Mouse (Mus musculus) neural tube, embryonic 11.5 days (tissue): ENCODE measurements around the gene Fdps. TPM values are rescaled to one million over a fixed set of nuclear protein-coding genes. Genes with fewer than 3 reads are reported as not detected.
A peak's percentile ranks its signal among the peaks of the same experiment; 100 is the strongest.

Experiments
- ATAC-seq: fragments of 200-750 bp; cut with Nextera tagmentation; 2 replicates; pipeline ENCODE4 v1.8.0; 2017; ENCODE audit warnings: moderate number of reproducible peaks, mild to moderate bottlenecking, moderate TSS enrichment, moderate library complexity; ENCODE audit not compliant: insufficient read depth, low FRiP score, low TSS enrichment
- DNase-seq: peaks from one replicate; pipeline ENCODE4 v3.0.0-alpha.2; 2015; ENCODE audit warnings: low spot score
- H3K27ac ChIP-seq: fragments of 300-500 bp; sonication (generic); 2 replicates; pipeline ENCODE4 v1.5.1; 2014; ENCODE audit warnings: low read depth, mild to moderate bottlenecking, low read length
- H3K27me3 ChIP-seq: fragments of 300-500 bp; sonication (generic); 2 replicates; pipeline ENCODE4 v1.6.1; 2014; ENCODE audit warnings: mild to moderate bottlenecking, low read length, mixed read lengths; ENCODE audit not compliant: control insufficient read depth, insufficient read depth
- H3K36me3 ChIP-seq: fragments of 300-500 bp; sonication (generic); 2 replicates; pipeline ENCODE4 v1.6.1; 2014; ENCODE audit warnings: mild to moderate bottlenecking, low read length, moderate library complexity, mixed read lengths; ENCODE audit not compliant: control insufficient read depth, insufficient read depth
- H3K4me1 ChIP-seq: fragments of 300-500 bp; sonication (generic); 2 replicates; pipeline ENCODE4 v1.6.1; 2014; ENCODE audit warnings: low read length, mixed read lengths; ENCODE audit not compliant: control insufficient read depth, insufficient read depth
- H3K4me2 ChIP-seq: fragments of 300-500 bp; sonication (generic); 2 replicates; pipeline ENCODE4 v1.6.1; 2014; ENCODE audit warnings: low read depth, mild to moderate bottlenecking, moderate library complexity
- H3K4me3 ChIP-seq: fragments of 300-500 bp; sonication (generic); 2 replicates; pipeline ENCODE4 v1.5.1; 2014; ENCODE audit warnings: low read depth, low read length
- H3K9ac ChIP-seq: fragments of 300-500 bp; sonication (generic); 2 replicates; pipeline ENCODE4 v1.6.1; 2014; ENCODE audit warnings: mild to moderate bottlenecking, low read length
- H3K9me3 ChIP-seq: fragments of 300-500 bp; sonication (generic); 2 replicates; pipeline ENCODE4 v1.6.1; 2016; ENCODE audit warnings: low read length; ENCODE audit not compliant: control insufficient read depth
- WGBS: fragments of 180-500 bp; shearing (Covaris S2); extraction: QIAGEN DNeasy Blood & Tissue Kit; methylation state at CpG from one replicate; pipeline ENCODE4 v1.1.7; 2014; 5-methylcytosine and 5-hydroxymethylcytosine counted together
- polyA plus RNA-seq: library from polyadenylated mRNA; unstranded; fragments of >200 nt; fragmentation: Nextera tagmentation; extraction: Ambion mirVana; gene quantifications from 2 replicates; pipeline ENCODE4 v1.2.1, GENCODE M21; 2014

Gene Fdps
- polyA plus RNA-seq, 1 experiment from 2014 or later = 384 TPM

DNA sequence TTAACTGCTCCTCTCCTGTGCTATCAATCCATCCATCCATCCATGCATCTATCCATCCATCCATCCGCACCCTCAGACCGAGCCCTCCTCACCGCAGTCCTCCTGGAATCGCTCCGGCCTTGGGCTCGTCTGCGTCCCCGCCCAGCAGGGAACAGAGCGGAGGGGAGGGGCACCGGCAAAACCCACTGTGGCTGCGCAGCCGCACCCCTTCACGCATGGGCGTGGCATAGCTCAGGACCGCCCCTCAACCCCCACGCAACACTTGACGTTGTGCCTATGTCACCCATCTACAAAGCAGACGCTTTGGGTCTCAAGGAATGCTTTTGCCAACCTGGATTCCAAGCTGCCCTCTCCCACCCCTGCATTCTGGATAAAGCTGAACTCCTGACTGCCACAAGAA, 8.6 kb downstream of the Fdps start, which contains the start of gene Rusc1:
Gene Rusc1, minus strand, starts transcription at position 137 of the 400 bp plus-strand sequence.
- H3K36me3 ChIP-seq = peaks cover 8% of the 10 kb centered on the region
- under 1% methylated on average over 18 of the region's 18 CpGs for WGBS
- H3K4me3 ChIP-seq = peak within 1 kb of the TSS; percentile 57
- peak within 1 kb of the TSS; percentile 99 for H3K4me2 ChIP-seq
- peaks cover 20% of the 10 kb centered on the region for H3K4me1 ChIP-seq
- H3K27me3 ChIP-seq = peaks cover 17% of the 10 kb centered on the region
- DNase-seq (peak; percentile 88), ATAC-seq (peak; percentile 74)
- H3K9me3 ChIP-seq = no peaks in the 10 kb centered on the region
- peak within 1 kb of the TSS; percentile 54 for H3K9ac ChIP-seq
- H3K27ac ChIP-seq = no peak within 1 kb of the TSS

DNA sequence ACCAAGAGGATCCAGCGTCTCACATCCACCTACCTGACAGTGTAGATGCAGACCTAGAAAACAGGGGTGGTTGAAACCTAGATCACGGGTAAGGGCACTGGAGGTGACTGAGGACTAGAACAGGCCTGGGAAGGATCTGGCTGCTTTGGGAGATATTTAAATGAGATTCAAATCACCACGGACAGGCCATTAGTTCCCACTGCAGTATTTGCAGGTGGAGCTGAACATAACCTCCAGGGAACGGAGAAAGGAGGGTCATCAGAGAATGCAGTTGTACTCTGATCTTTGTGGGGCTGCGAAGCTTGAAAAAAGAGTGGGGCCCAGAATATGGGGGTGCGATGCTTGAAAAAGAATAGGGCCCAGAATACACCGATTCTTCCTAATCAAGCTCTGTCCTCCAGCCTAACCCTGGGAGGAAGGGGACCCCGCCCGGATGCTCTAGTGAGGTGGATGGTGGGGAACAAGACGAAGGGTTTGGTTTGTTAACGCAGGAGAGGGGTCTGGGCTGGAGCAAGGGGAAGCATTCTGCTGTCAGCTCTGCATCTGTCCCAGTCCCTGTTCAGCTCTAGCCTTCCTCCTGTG, 9.2 kb downstream of the Fdps start:
- H3K4me2 ChIP-seq = peak overlapping the region; percentile 99
- no peak overlapping the region for H3K27ac ChIP-seq
- peaks cover 21% of the 10 kb centered on the region for H3K4me1 ChIP-seq
- H3K9me3 ChIP-seq = no peaks in the 10 kb centered on the region
- H3K9ac ChIP-seq = peak overlapping the region; percentile 54
- DNase-seq = no peak
- peak overlapping the region; percentile 57 for H3K4me3 ChIP-seq
- 13% methylated on average over 11 of the region's 11 CpGs for WGBS
- ATAC-seq = peak; percentile 13; the same call in 1 of the 2 replicates
- peaks cover 6% of the 10 kb centered on the region for H3K36me3 ChIP-seq
- H3K27me3 ChIP-seq = peaks cover 17% of the 10 kb centered on the region

DNA sequence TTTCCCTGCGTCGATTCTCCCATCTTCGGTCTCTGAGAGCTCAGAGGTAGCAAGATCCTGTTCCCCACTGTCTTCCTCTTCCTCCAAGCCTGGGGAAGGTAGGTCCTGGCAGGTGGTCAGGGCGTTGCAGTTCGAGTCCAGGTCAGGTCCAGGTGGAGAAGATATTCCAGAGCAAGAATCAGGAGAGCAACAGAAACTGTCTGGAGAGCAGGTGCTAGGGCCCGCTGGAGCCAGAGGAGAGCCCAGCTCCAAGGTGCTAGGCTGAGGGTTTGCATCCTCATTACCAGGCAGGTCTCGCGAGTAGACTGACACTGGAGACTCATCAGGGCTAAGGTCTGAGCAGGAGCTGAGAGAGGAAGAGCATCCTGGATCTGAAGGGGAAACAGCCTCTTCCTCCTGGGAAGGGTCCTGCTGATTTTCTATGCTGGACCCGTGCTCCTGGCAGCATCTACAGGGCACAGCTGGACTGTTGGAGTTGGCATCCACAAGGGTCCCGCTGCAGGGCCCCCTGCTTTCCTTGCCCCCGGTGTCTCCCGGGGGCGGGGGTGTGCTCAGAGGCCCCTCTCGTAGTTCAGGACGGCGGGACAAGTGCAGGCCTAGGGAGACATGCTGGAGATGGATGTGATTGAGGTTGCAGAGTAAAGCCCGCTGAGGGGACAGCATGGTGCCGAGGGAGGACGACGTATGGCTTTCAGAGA, 9.8 kb downstream of the Fdps start:
- H3K27ac ChIP-seq = no peak overlapping the region
- peak overlapping the region; percentile 57 for H3K4me3 ChIP-seq
- no peaks in the 10 kb centered on the region for H3K9me3 ChIP-seq
- DNase-seq = no peak
- peaks cover 17% of the 10 kb centered on the region for H3K27me3 ChIP-seq
- H3K9ac ChIP-seq = peak overlapping the region; percentile 54
- H3K36me3 ChIP-seq = peaks cover 6% of the 10 kb centered on the region
- H3K4me2 ChIP-seq = peak overlapping the region; percentile 99
- no peak for ATAC-seq
- 8% methylated on average over 20 of the region's 20 CpGs for WGBS
- peaks cover 21% of the 10 kb centered on the region for H3K4me1 ChIP-seq

DNA sequence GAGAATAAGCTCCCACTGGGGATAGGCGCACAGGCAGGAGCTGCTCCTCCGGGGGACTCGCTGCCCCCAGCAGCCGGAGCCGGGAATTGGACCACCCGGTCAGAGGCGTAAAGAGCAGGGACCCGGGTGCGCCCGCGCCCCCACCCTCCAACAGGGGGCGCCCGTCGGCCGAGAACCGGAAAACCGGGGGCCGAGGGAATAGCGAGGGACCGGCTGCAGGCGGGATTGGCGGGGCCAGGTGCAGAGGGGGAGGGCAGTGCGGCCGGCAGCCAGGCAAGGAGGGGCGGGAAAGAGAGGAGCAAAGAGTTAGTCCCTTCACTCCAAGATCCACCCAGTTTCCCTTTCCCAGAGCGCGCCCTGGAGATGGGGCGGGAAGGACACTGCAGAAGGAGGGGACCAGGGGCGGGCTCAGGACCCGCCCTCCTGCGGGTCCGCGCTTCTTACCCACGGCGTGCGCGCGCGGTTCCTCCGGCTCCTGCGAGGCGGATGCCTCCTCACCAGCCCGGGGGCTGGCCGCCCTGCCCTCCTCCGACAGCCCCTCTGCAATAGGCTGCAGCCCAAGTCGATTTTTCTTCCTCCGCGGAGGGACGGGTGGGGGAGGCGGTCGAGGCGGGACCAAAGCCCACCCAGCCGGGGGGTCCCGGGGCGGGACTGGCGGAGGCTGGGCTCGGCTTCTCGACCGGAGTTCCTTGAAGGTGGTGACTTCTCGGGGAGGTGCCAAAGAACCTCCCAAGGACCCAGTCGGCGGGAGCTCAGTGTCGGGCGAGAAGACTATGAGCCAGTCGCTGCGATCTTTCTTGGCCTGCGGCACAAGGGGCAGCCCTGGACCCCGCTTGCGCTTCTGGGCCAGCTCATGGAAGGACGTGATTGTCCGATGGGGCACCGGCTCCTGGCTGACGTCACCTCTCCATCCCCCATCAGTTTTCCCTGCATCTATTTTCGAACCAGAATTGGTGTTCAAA, 10.8 kb downstream of the Fdps start:
- H3K4me2 ChIP-seq = peak overlapping the region; percentile 99
- H3K27me3 ChIP-seq = peaks cover 17% of the 10 kb centered on the region
- H3K4me1 ChIP-seq = peaks cover 21% of the 10 kb centered on the region
- DNase-seq (peak; percentile 88), ATAC-seq (peak; percentile 36)
- peaks cover 4% of the 10 kb centered on the region for H3K36me3 ChIP-seq
- H3K27ac ChIP-seq = peak overlapping the region; percentile 24
- H3K9ac ChIP-seq = peak overlapping the region; percentile 54
- H3K9me3 ChIP-seq = no peaks in the 10 kb centered on the region
- WGBS = under 1% methylated on average over 61 of the region's 74 CpGs
- H3K4me3 ChIP-seq = peak overlapping the region; percentile 57

DNA sequence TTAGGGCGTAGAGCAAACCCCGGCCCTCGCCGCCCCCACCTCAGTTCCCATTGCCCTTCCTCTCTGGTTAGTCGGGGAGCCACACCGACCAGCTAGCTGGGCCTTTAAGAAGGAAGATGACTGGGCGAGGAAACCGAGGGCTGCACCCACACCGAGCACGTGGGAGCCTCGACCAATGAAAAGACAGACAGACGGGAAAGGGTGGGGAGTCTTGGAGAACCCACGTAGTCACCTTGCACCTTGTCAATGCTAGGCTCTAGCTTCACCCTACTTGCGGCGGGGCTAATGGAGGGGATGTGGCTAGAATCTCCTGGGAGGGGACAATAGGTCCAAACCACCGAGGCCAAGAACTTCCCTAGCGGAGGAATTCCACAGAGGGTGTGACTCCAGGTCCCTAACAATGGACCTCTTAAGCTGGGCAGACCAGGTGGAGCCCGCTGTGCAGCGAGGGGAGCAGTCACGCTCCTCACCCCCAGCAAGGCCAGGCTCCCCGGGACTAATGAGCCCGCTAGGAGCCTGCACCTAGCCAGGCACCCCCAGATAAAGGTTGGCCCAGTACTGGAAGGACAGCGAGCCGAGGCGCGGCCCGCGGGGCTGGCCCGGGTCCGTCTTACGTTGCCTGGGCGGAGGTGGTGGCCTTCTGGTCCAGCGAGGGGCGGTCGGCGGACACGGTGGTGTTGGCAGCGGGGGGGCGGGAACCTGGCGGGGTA, 11.7 kb downstream of the Fdps start:
- peaks cover 2% of the 10 kb centered on the region for H3K36me3 ChIP-seq
- peak overlapping the region; percentile 99 for H3K4me2 ChIP-seq
- peak overlapping the region; percentile 24; the same call in 1 of the 2 replicates for H3K27ac ChIP-seq
- DNase-seq (peak; percentile 82), ATAC-seq (peak; percentile 54; the same call in 1 of the 2 replicates)
- peak overlapping the region; percentile 54 for H3K9ac ChIP-seq
- H3K27me3 ChIP-seq = peaks cover 17% of the 10 kb centered on the region
- peaks cover 21% of the 10 kb centered on the region for H3K4me1 ChIP-seq
- H3K9me3 ChIP-seq = no peaks in the 10 kb centered on the region
- 0% methylated on average over 40 of the region's 40 CpGs for WGBS
- H3K4me3 ChIP-seq = peak overlapping the region; percentile 57

DNA sequence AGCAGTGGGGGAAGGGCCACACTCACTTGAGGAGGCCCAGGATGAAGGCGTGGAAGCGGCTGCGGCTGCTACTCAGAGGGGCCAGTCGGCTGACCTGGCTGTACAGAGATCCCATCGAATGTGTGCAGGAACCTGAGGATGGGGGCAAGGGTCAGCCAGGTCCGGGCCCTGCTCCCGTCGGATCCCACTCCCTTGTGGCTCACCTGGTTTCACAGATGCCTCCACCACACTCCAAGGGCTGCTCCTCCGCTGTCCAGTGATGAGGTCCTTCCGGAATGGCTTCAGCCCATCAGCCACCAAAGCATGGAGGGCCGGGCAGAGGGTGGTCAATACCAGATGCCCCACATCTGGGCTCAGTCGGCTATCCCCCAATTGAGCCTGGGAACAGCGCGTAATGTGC, 12.8 kb downstream of the Fdps start:
- H3K4me3 ChIP-seq = peak overlapping the region; percentile 10; the same call in 1 of the 2 replicates
- no peak for DNase-seq
- H3K4me2 ChIP-seq = peak overlapping the region; percentile 99
- H3K36me3 ChIP-seq = peaks cover under 1% of the 10 kb centered on the region
- H3K9ac ChIP-seq = no peak overlapping the region
- H3K27ac ChIP-seq = no peak overlapping the region
- peaks cover 21% of the 10 kb centered on the region for H3K4me1 ChIP-seq
- no peak for ATAC-seq
- H3K9me3 ChIP-seq = no peaks in the 10 kb centered on the region
- H3K27me3 ChIP-seq = peaks cover 17% of the 10 kb centered on the region
- WGBS = 59% methylated on average over 14 of the region's 14 CpGs

DNA sequence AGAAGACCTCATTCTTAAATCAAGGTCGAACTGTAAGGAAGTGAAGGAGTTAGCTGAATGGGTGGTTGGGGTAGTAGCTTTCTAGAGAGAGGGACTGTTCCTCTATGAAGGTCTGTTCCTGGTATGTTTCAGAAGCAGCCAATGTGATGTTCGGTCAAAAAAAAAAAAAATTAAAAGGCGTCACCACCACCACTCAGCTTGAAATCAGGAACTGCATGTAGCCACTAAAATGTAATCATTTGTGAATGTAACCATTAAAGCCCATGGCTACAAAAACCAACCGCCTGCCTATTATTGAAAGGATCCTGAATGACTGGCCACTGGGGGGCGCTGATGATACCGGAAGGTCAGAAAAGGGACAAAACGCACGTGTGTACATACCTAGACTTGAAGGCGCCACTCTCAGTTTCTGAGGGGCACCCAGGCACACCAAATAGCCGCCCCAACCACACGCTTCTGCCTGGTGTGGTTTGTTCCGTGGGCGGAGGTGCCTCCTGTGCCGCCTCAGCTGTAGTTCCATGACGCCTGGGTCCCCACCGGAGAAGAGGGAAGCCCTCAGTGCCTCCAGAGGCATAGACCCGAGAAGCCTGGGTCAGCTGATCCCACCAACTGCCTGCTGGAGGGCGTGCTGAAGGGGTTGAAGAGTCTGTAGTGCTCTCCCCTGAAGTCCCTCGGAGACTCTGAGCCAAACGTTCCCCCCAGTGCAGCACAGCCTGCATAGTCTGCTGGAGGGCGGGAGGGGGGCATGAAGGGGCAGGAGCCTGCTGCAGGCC, 14.2 kb downstream of the Fdps start:
- peaks cover 21% of the 10 kb centered on the region for H3K4me1 ChIP-seq
- no peak overlapping the region for H3K27ac ChIP-seq
- no peak for ATAC-seq
- WGBS = 40% methylated on average over 21 of the region's 21 CpGs
- H3K4me3 ChIP-seq = no peak overlapping the region
- peak overlapping the region; percentile 1; the same call in 1 of the 2 replicates for H3K4me2 ChIP-seq
- no peaks in the 10 kb centered on the region for H3K36me3 ChIP-seq
- peak; percentile 83 for DNase-seq
- H3K9ac ChIP-seq = no peak overlapping the region
- no peaks in the 10 kb centered on the region for H3K9me3 ChIP-seq
- peaks cover 17% of the 10 kb centered on the region for H3K27me3 ChIP-seq
